Mouse (Mus musculus) spleen, adult 2 months (tissue): Measurements from ENCODE around the gene Hhatl. TPM values are rescaled to one million over a fixed set of nuclear protein-coding genes. Genes with fewer than 3 reads are reported as not detected.

Experiments
- DNase-seq, 2 experiments: peaks; one replicate each; pipeline versions ENCODE4 v3.0.0 to v3.0.0-alpha.2; 2012 to 2021; ENCODE audit warnings: low spot score in 2 of 2, low read depth in 1 of 2
- H3K27ac ChIP-seq: fragments of 200-500 bp; 2 replicates; pipeline ENCODE4 v1.5.1; 2012; ENCODE audit warnings: low read length, inconsistent platforms; ENCODE audit not compliant: insufficient read depth
- H3K27me3 ChIP-seq: fragments of 200-500 bp; 2 replicates; pipeline ENCODE4 v1.6.1; 2012; ENCODE audit warnings: mild to moderate bottlenecking, moderate library complexity, low read length, inconsistent platforms; ENCODE audit not compliant: control insufficient read depth, insufficient read depth
- H3K36me3 ChIP-seq: fragments of 200-500 bp; 2 replicates; pipeline ENCODE4 v1.6.1; 2012; ENCODE audit warnings: mild to moderate bottlenecking, low read length, inconsistent platforms; ENCODE audit not compliant: control insufficient read depth, insufficient read depth
- H3K4me1 ChIP-seq: fragments of 200-500 bp; 2 replicates; pipeline ENCODE4 v1.6.1; 2011; ENCODE audit warnings: inconsistent platforms; ENCODE audit not compliant: control insufficient read depth, insufficient read depth, insufficient read length
- H3K4me3 ChIP-seq: fragments of 200-500 bp; 2 replicates; pipeline ENCODE4 v1.5.1; 2011; ENCODE audit warnings: mild to moderate bottlenecking, inconsistent platforms; ENCODE audit not compliant: insufficient read depth, insufficient read length; ENCODE audit errors: extremely low read depth
- CTCF ChIP-seq: fragments of 200-500 bp; IDR thresholded peaks from 2 replicates; pipeline ENCODE4 v1.5.1; 2011; ENCODE audit warnings: mild to moderate bottlenecking, inconsistent platforms; ENCODE audit not compliant: insufficient read depth, insufficient read length, insufficient replicate concordance; ENCODE audit errors: extremely low read depth
- POLR2A ChIP-seq: fragments of 200-500 bp; IDR thresholded peaks from 2 replicates; pipeline ENCODE4 v1.6.1; 2011; ENCODE audit warnings: low read depth, low read length, inconsistent platforms
- WGBS: fragments of 180-500 bp; shearing (Covaris S2); methylation state at CpG from one replicate; pipeline ENCODE4 v1.1.7; 2018; 5-methylcytosine and 5-hydroxymethylcytosine counted together
- polyA plus RNA-seq: library from polyadenylated mRNA; depleted of rRNA; stranded (reverse); fragments of >200 nt; gene quantifications from 2 replicates; pipeline ENCODE4 v1.2.3, GENCODE M21; 2012

The Hhatl gene
- polyA plus RNA-seq, 1 experiment = 0.19 TPM

DNA sequence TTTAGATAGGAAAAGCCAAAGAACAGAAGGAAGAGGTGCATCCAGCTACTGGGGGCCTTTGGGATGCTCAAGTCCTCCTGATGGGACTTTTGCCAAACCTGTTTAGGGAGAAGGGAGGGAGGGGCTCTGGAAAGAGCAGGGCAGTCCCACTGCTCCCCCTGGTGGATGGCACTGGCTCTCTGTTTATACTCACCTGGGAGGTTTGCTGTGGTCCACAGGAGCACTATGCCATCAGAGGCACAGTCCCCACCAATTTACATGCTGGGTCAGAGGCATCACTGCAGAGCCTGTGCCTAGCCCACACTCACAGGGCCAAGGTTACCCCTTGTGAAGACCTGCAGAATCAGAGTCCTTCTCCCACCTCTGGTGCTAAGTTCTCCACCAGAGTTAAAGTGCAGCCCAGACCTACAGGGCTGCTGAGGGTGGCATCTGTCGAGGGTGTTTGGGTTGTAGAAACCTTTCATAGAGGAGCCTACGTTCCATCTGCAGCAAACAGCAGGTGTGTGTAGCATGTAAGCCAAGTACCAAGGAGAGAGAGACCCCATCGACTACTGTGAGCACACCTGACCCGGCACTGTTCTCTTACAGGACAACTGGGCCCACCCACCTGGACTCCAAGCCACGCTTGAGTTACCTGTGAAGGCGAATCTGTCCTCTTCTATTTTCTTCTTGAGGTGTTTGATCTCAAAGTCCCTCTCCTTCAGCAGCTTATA, 38.1 kb upstream of the Hhatl start:
- Histone ChIP-seq H3K27me3 (no peaks in the 10 kb centered on the region), H3K4me3 (no peak overlapping the region), H3K36me3 (no peaks in the 10 kb centered on the region), H3K27ac (no peak overlapping the region), H3K4me1 (no peaks in the 10 kb centered on the region)
- TF ChIP-seq CTCF = peak; percentile 45; the same call in 1 of the 2 replicates
- TF ChIP-seq POLR2A = no peak
- WGBS = 74% methylated on average over 6 of the region's 6 CpGs
- peak in 1 of 2 experiments; percentile 27 for DNase-seq

DNA sequence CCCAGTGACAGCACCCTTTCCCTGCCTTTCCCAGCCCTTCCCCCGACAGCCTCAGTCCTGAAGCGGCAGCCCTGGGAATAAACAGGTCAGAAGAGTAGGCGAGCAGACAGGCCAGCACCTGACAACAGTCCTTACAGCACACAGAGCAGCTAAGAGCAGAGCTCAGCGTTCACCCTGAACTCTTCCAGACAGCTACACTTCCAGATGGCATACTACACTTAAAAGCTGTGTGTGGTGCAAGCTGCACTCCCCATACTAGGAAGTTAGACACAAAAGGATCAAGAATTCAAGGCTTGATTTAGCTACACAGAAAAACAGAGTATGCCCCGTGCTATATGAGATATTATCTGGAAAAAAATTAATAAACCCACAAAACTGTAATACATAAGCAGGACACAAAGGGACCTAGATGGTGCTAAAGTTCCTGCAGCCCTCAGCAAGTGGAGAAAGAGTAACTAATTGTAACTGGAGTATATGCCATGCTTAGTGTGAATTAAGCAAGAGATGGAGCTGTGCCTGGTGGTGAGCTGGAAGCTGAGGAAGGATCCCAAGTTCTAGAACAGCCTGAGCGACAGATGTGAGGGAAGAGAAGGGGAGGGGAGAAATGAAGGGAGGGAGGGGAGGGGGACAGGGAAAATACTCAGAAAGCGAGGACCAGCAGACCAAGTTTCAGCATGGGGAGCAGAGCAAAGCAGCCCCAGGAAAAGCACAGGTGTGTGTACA, 37.1 kb upstream of the Hhatl start:
- Histone ChIP-seq H3K27ac (no peak overlapping the region), H3K4me1 (no peaks in the 10 kb centered on the region), H3K4me3 (no peak overlapping the region), H3K27me3 (no peaks in the 10 kb centered on the region), H3K36me3 (no peaks in the 10 kb centered on the region)
- no peak for TF ChIP-seq POLR2A
- no peak for TF ChIP-seq CTCF
- WGBS = 72% methylated on average over 7 of the region's 7 CpGs
- DNase-seq = no peak

DNA sequence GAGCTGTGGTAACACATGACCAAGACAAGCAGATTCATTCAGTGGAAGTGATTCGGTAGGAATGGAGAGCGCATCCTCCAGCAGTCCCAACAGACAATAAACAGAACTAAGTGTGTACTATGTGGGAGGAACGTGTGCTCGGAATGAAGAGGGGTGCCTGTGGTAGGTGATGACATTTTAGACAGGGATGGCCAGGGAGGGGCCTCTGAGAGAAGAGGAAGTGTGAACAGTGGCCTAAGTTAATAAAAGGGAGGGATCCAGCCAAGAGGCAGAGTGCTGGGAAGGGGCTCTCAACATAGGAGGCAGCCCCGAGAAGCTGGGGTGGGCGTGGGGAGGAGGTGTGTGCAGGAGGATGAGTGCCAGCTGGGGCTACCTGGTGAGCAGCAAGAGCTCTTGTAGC, 36.0 kb upstream of the Hhatl start:
- WGBS = 66% methylated on average over 6 of the region's 6 CpGs
- Histone ChIP-seq H3K4me3 (no peak overlapping the region), H3K4me1 (no peaks in the 10 kb centered on the region), H3K27ac (no peak overlapping the region), H3K27me3 (no peaks in the 10 kb centered on the region), H3K36me3 (no peaks in the 10 kb centered on the region)
- TF ChIP-seq POLR2A (no peak), CTCF (no peak)
- no peak for DNase-seq

DNA sequence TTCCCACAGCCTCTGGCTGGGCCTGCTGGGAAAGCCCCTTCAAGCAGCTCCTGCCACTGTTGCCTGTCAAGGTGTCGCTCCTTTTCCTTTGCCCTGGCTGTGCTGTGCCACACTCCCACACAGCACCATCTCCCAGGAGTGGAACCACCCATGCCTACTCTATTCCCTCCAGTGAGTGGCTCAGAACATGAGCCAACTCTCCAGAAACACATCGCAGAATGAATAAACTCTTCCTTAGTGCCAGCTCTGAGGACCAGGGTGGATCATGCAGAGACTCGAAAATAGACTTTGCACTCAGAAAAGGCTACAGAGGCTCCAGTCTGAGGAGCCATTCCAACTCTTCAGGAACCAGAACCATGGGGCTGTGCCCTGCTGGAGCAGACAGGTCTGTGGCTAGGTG, 34.0 kb upstream of the Hhatl start:
- no peak overlapping the region for H3K4me3 ChIP-seq
- WGBS = 89% methylated on average over 3 of the region's 3 CpGs
- no peaks in the 10 kb centered on the region for H3K36me3 ChIP-seq
- DNase-seq = no peak
- TF ChIP-seq POLR2A (no peak), CTCF (no peak)
- no peaks in the 10 kb centered on the region for H3K4me1 ChIP-seq
- no peaks in the 10 kb centered on the region for H3K27me3 ChIP-seq
- H3K27ac ChIP-seq = no peak overlapping the region

DNA sequence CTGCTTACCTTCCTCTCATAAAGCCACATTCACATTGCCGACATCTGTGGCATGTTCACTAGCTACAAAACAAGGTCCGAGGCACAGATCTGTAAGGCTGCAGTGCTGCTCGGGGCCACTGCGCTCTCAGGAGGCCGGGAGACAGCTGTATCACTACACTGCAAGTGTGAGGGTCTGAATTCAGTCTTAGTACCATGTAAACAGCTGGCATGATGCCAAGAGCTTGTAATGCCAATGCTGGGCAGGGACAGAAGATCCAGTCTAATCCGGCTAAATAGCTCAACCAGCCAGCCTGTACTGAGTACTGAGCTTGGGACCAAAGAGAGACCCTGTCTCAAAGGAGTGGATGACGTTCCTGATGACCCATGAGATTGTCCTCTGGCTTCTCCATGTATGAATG, 31.7 kb upstream of the Hhatl start:
- no peak overlapping the region for H3K27ac ChIP-seq
- H3K4me1 ChIP-seq = no peaks in the 10 kb centered on the region
- H3K36me3 ChIP-seq = no peaks in the 10 kb centered on the region
- no peak for DNase-seq
- no peaks in the 10 kb centered on the region for H3K27me3 ChIP-seq
- TF ChIP-seq CTCF (no peak), POLR2A (no peak)
- WGBS = 86% methylated on average over 7 of the region's 7 CpGs
- no peak overlapping the region for H3K4me3 ChIP-seq

DNA sequence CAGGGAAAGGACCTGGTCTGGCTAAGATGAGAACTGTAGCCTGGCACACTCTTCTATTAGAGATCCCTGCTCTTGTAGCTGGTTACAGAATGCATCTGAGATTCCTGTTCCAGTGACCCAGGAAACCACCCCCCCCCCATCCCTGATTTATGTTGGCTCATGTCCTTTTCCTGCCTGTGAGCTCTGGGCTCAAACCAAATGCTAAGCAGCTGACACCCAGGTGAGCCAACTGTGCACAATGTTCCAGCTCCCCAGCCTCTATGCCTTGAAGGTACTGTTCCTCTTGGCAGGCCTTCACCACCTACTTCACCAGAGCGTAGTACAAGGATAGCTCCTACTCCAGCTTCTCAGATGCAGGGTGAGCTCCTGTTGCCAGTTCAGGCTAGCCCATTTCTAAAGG, 30.7 kb upstream of the Hhatl start:
- Histone ChIP-seq H3K27me3 (no peaks in the 10 kb centered on the region), H3K27ac (no peak overlapping the region), H3K4me1 (no peaks in the 10 kb centered on the region), H3K36me3 (no peaks in the 10 kb centered on the region), H3K4me3 (no peak overlapping the region)
- no peak for DNase-seq
- 97% methylated on average over 1 of the region's 1 CpGs for WGBS
- TF ChIP-seq CTCF = no peak
- TF ChIP-seq POLR2A = no peak

DNA sequence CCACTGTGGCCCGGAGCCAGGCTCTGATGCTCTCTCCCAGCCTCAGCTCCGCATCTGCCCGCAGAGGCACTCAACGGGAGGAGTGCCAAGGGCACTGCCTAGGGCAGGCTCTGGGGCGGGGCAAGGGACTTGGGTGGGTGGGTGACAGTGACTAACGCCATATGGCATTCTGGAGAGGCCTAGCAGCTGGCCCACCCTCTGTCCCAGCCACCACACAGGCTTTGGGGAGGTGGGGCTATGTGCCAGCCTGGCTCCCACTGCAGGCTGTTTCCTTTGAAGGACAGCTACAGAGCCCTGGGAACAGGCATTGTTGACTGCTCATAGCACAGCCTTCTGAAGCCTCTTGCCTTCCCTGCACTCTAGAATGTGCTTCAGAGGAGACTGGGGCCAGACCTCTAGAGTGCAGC, 30.3 kb upstream of the Hhatl start:
- no peak overlapping the region for H3K27ac ChIP-seq
- no peak overlapping the region for H3K4me3 ChIP-seq
- no peak for DNase-seq
- no peaks in the 10 kb centered on the region for H3K36me3 ChIP-seq
- 78% methylated on average over 6 of the region's 6 CpGs for WGBS
- no peaks in the 10 kb centered on the region for H3K4me1 ChIP-seq
- no peak for TF ChIP-seq CTCF
- TF ChIP-seq POLR2A = no peak
- no peaks in the 10 kb centered on the region for H3K27me3 ChIP-seq
